Mouse (Mus musculus): ENCODE data around the gene Osbpl11. TPM values are rescaled to one million over a fixed set of nuclear protein-coding genes. Genes with fewer than 3 reads are reported as not detected.

Gene Osbpl11
- polyA plus RNA-seq, 1 experiment = 8.3 TPM

DNA sequence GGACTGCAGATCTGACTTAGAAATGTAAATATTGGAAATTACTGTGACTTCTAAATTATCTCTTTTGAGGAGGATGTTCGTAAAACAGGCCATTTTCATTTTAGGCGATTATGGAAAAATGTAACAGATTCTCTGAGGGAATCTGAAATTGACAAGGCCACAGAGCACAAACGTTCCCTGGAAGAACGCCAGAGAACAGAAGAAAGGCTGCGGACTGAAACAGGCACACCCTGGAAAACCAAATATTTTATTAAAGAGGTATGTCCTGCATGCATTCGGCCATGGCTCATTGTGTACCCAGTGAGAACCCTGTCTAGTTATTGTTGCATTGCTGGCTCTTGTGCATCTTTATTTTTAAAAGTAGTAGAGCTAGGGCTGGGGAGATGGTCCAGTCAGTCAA lies 51.3 kb downstream of the Osbpl11 start:
- TF ChIP-seq MYOG (IDR thresholded peaks at IDR 0.05; ENCODE audit: control insufficient read depth, extremely low read depth, insufficient read length) (no peak), CTCF (IDR thresholded peaks at IDR 0.05; ENCODE audit: control insufficient read depth, insufficient read depth, insufficient read length) (no peak)

GRCm38 (mm10) chr16:33239305-33239704 lies 54.4 kb downstream of the Osbpl11 start:
- no peaks in the 10 kb centered on the region for H3K79me3 ChIP-seq (ENCODE audit: low read depth)
- H3K36me3 ChIP-seq (ENCODE audit: control insufficient read depth, insufficient read depth) = peaks cover 41% of the 10 kb centered on the region

More for the DNA sequence above, 51.3 kb downstream of the Osbpl11 start:
- Histone ChIP-seq H3K27me3 (ENCODE audit: control insufficient read depth, insufficient read depth, insufficient read length) (no peaks in the 10 kb centered on the region), H3K36me3 (ENCODE audit: control insufficient read depth, insufficient read depth) (peaks cover 28% of the 10 kb centered on the region), H3K79me2 (ENCODE audit: control insufficient read depth, insufficient read depth) (no peaks in the 10 kb centered on the region), H3ac (ENCODE audit: control insufficient read depth, insufficient read length, low read depth) (no peak overlapping the region), H3K79me3 (ENCODE audit: low read depth) (no peaks in the 10 kb centered on the region), H3K4me3 (ENCODE audit: insufficient read depth, poor library complexity, severe bottlenecking) (no peak overlapping the region)

GRCm38 (mm10) chr16:33242046-33242445 lies 57.2 kb downstream of the Osbpl11 start:
- Histone ChIP-seq H3ac (ENCODE audit: control insufficient read depth, insufficient read length, low read depth) (no peak overlapping the region), H3K79me2 (ENCODE audit: control insufficient read depth, insufficient read depth) (no peaks in the 10 kb centered on the region), H3K4me3 (ENCODE audit: insufficient read depth, poor library complexity, severe bottlenecking) (no peak overlapping the region), H3K27me3 (ENCODE audit: control insufficient read depth, insufficient read depth, insufficient read length) (no peaks in the 10 kb centered on the region), H3K36me3 (ENCODE audit: control insufficient read depth, insufficient read depth) (peaks cover 36% of the 10 kb centered on the region), H3K79me3 (ENCODE audit: low read depth) (no peaks in the 10 kb centered on the region)
- TF ChIP-seq MYOD1 (IDR thresholded peaks at IDR 0.05; ENCODE audit: control insufficient read depth, insufficient read length, low read depth) (no peak), MAX (IDR thresholded peaks at IDR 0.05) (no peak), FOSL1 (IDR thresholded peaks at IDR 0.05; ENCODE audit: insufficient read depth, low read length, poor library complexity, severe bottlenecking) (no peak), USF1 (IDR thresholded peaks at IDR 0.05; ENCODE audit: low read depth) (no peak), CTCF (IDR thresholded peaks at IDR 0.05; ENCODE audit: control insufficient read depth, insufficient read depth, insufficient read length) (no peak), MYOG (IDR thresholded peaks at IDR 0.05; ENCODE audit: control insufficient read depth, extremely low read depth, insufficient read length) (no peak), CEBPB (IDR thresholded peaks at IDR 0.05; ENCODE audit: low read depth) (no peak)

More at GRCm38 (mm10) chr16:33239305-33239704, 54.4 kb downstream of the Osbpl11 start:
- no peak overlapping the region for H3ac ChIP-seq (ENCODE audit: control insufficient read depth, insufficient read length, low read depth)
- no peaks in the 10 kb centered on the region for H3K27me3 ChIP-seq (ENCODE audit: control insufficient read depth, insufficient read depth, insufficient read length)
- TF ChIP-seq FOSL1 (IDR thresholded peaks at IDR 0.05; ENCODE audit: insufficient read depth, low read length, poor library complexity, severe bottlenecking) = no peak
- no peak for TF ChIP-seq USF1 (IDR thresholded peaks at IDR 0.05; ENCODE audit: low read depth)
- TF ChIP-seq CTCF (IDR thresholded peaks at IDR 0.05; ENCODE audit: control insufficient read depth, insufficient read depth, insufficient read length) = no peak
- TF ChIP-seq MYOG (IDR thresholded peaks at IDR 0.05; ENCODE audit: control insufficient read depth, extremely low read depth, insufficient read length) = no peak
- no peak for TF ChIP-seq CEBPB (IDR thresholded peaks at IDR 0.05; ENCODE audit: low read depth)
- TF ChIP-seq MAX (IDR thresholded peaks at IDR 0.05) = no peak
- no peak for TF ChIP-seq MYOD1 (IDR thresholded peaks at IDR 0.05; ENCODE audit: control insufficient read depth, insufficient read length, low read depth)
- no peaks in the 10 kb centered on the region for H3K79me2 ChIP-seq (ENCODE audit: control insufficient read depth, insufficient read depth)
- no peak overlapping the region for H3K4me3 ChIP-seq (ENCODE audit: insufficient read depth, poor library complexity, severe bottlenecking)

GRCm38 (mm10) chr16:33244136-33244691 lies 59.3 kb downstream of the Osbpl11 start:
- no peak overlapping the region for H3ac ChIP-seq (ENCODE audit: control insufficient read depth, insufficient read length, low read depth)
- H3K79me3 ChIP-seq (ENCODE audit: low read depth) = no peaks in the 10 kb centered on the region
- no peaks in the 10 kb centered on the region for H3K79me2 ChIP-seq (ENCODE audit: control insufficient read depth, insufficient read depth)
- H3K36me3 ChIP-seq (ENCODE audit: control insufficient read depth, insufficient read depth) = peaks cover 27% of the 10 kb centered on the region
- H3K4me3 ChIP-seq (ENCODE audit: insufficient read depth, poor library complexity, severe bottlenecking) = no peak overlapping the region
- H3K27me3 ChIP-seq (ENCODE audit: control insufficient read depth, insufficient read depth, insufficient read length) = no peaks in the 10 kb centered on the region
- TF ChIP-seq CTCF (IDR thresholded peaks at IDR 0.05; ENCODE audit: control insufficient read depth, insufficient read depth, insufficient read length) (no peak), MAX (IDR thresholded peaks at IDR 0.05) (no peak), USF1 (IDR thresholded peaks at IDR 0.05; ENCODE audit: low read depth) (no peak), CEBPB (IDR thresholded peaks at IDR 0.05; ENCODE audit: low read depth) (no peak), FOSL1 (IDR thresholded peaks at IDR 0.05; ENCODE audit: insufficient read depth, low read length, poor library complexity, severe bottlenecking) (no peak), MYOG (IDR thresholded peaks at IDR 0.05; ENCODE audit: control insufficient read depth, extremely low read depth, insufficient read length) (no peak), MYOD1 (IDR thresholded peaks at IDR 0.05; ENCODE audit: control insufficient read depth, insufficient read length, low read depth) (no peak)

DNA sequence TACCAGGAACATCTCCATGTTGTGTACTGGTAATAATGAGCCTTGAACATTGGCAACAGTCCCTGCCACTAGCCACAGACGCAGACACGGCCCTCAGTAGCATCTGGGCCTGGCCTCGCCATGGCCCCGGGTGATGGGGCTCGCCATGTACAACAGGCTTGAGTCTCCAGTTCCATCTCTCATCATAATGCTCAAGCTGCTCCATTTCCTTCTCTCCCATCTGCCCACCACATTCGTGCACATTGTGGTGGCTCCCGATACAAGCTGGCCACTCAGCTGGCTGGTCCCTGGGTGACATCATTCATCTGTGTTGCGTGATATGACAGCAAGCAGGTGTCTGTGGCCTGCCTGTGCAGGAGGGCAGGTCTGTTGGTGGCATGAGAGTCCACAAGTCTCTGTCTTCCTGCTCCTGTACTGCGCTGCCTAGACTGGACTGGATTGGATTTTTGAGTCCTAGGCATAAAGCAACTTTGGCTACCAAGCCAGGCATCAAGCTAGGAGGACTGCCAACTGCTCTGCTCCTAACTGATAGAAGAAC lies 60.1 kb downstream of the Osbpl11 start:
- no peaks in the 10 kb centered on the region for H3K79me2 ChIP-seq (ENCODE audit: control insufficient read depth, insufficient read depth)
- no peak for TF ChIP-seq CTCF (IDR thresholded peaks at IDR 0.05; ENCODE audit: control insufficient read depth, insufficient read depth, insufficient read length)
- no peak for TF ChIP-seq CEBPB (IDR thresholded peaks at IDR 0.05; ENCODE audit: low read depth)
- no peak for TF ChIP-seq MAX (IDR thresholded peaks at IDR 0.05)
- H3ac ChIP-seq (ENCODE audit: control insufficient read depth, insufficient read length, low read depth) = no peak overlapping the region
- H3K27me3 ChIP-seq (ENCODE audit: control insufficient read depth, insufficient read depth, insufficient read length) = no peaks in the 10 kb centered on the region
- H3K36me3 ChIP-seq (ENCODE audit: control insufficient read depth, insufficient read depth) = peaks cover 21% of the 10 kb centered on the region
- no peaks in the 10 kb centered on the region for H3K79me3 ChIP-seq (ENCODE audit: low read depth)
- no peak overlapping the region for H3K4me3 ChIP-seq (ENCODE audit: insufficient read depth, poor library complexity, severe bottlenecking)

DNA sequence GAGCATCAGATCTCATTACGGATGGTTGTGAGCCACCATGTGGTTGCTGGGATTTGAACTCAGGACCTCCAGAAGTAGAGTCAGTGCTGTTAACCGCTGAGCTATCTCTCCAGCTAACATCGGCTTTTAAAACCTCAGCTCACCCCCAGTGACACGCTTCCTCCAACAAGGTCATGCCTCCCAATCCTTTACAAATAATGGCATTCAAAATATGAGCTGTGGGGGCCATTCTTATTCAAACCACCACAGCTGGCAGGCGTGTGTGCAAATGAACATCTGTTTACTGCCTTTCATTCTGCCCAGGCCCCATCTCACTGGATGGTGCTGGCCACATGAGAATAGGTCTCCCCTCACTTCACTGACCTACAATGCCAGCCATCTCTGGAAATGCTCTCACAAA lies 61.7 kb downstream of the Osbpl11 start:
- no peak overlapping the region for H3ac ChIP-seq (ENCODE audit: control insufficient read depth, insufficient read length, low read depth)

More for the DNA sequence above, 61.7 kb downstream of the Osbpl11 start:
- peaks cover 21% of the 10 kb centered on the region for H3K36me3 ChIP-seq (ENCODE audit: control insufficient read depth, insufficient read depth)
- TF ChIP-seq MYOD1 (IDR thresholded peaks at IDR 0.05; ENCODE audit: control insufficient read depth, insufficient read length, low read depth) (no peak), FOSL1 (IDR thresholded peaks at IDR 0.05; ENCODE audit: insufficient read depth, low read length, poor library complexity, severe bottlenecking) (no peak), CTCF (IDR thresholded peaks at IDR 0.05; ENCODE audit: control insufficient read depth, insufficient read depth, insufficient read length) (no peak), MYOG (IDR thresholded peaks at IDR 0.05; ENCODE audit: control insufficient read depth, extremely low read depth, insufficient read length) (no peak), MAX (IDR thresholded peaks at IDR 0.05) (no peak), CEBPB (IDR thresholded peaks at IDR 0.05; ENCODE audit: low read depth) (no peak), USF1 (IDR thresholded peaks at IDR 0.05; ENCODE audit: low read depth) (no peak)
- no peaks in the 10 kb centered on the region for H3K27me3 ChIP-seq (ENCODE audit: control insufficient read depth, insufficient read depth, insufficient read length)
- H3K79me2 ChIP-seq (ENCODE audit: control insufficient read depth, insufficient read depth) = peaks cover 2% of the 10 kb centered on the region
- no peak overlapping the region for H3K4me3 ChIP-seq (ENCODE audit: insufficient read depth, poor library complexity, severe bottlenecking)
- no peaks in the 10 kb centered on the region for H3K79me3 ChIP-seq (ENCODE audit: low read depth)

Measured in C2C12 (cell line).